Mouse (Mus musculus) small intestine, adult 2 months (tissue): ENCODE measurements around the gene Nepro.

Experiments used
- CTCF ChIP-seq: fragments of 200-500 bp; IDR thresholded peaks from 2 replicates; pipeline ENCODE4 v1.5.1; 2012; ENCODE audit warnings: low read depth, mild to moderate bottlenecking, control low read depth, inconsistent platforms, low read length, moderate library complexity, mixed read lengths; ENCODE audit not compliant: insufficient replicate concordance, insufficient read length; ENCODE audit errors: extremely low read depth
- POLR2A ChIP-seq: fragments of 200-500 bp; IDR thresholded peaks from 2 replicates; pipeline ENCODE4 v1.6.1; 2012; ENCODE audit warnings: low read depth, mild to moderate bottlenecking, control low read depth, inconsistent platforms, low read length, moderate library complexity

DNA sequence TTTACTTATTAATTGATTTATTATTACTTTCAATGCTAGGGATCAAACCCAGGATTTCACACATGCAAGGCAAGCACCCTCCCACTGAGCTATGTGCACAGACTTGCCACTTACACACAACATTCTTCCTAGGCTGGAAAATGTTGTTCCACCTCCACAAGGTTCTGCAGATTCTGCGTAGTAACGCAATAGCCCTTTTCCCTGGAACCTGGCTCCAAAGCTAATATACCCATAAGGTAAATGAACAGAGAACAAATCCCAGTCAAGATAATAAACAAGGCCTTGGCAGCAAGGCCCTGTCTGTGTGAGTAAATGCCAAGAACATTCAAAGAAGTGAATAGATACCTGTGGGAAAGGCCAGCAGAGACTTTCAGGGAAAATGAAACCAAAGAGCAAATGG, 47.7 kb upstream of the Nepro start:
- TF ChIP-seq CTCF (no peak), POLR2A (no peak)
